Mouse (Mus musculus) heart, postnatal 0 days (tissue): ENCODE data around the gene Strbp.

Experiments
- CTCF ChIP-seq: IDR thresholded peaks from 2 replicates; pipeline ENCODE4 v1.5.1; 2016; ENCODE audit warnings: antibody characterized with exemption, control low read depth, low read depth
- EP300 ChIP-seq: IDR thresholded peaks from 2 replicates; pipeline ENCODE4 v1.6.1; 2016; ENCODE audit warnings: antibody characterized with exemption, low read depth

DNA sequence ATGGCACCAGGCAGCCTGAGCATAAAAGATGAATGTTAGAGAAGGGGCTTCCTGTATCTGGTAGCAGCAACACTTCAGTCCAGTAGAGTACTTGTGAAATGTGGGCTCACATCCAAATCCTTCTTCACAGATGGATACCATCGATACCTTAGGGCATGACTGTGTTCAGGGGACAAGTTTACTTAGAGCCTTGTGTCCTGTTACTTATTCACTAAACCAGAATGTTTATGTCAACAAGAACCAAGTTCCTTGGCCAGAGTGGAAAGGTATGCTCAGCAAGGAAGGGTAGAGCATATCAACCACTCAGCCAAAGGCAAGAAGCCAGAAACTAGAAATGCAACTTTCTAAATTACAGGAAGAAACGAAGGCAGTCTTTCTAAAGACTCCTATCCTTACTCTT, 133.0 kb downstream of the Strbp start:
- TF ChIP-seq CTCF (no peak), EP300 (no peak)
